Mouse (Mus musculus): ENCODE data around the gene Mup20. TPM values are rescaled to one million over a fixed set of nuclear protein-coding genes. Genes with fewer than 3 reads are reported as not detected.
"Not testable (repeated sequence)": the region's sequence is repeated elsewhere in the genome, so short reads cannot be mapped to it uniquely, and the experiment has no call there.

Gene Mup20
- not detected in 2 replicates for polyA plus RNA-seq (2014; fragmentation: Nextera tagmentation; extraction: Ambion mirVana)

DNA sequence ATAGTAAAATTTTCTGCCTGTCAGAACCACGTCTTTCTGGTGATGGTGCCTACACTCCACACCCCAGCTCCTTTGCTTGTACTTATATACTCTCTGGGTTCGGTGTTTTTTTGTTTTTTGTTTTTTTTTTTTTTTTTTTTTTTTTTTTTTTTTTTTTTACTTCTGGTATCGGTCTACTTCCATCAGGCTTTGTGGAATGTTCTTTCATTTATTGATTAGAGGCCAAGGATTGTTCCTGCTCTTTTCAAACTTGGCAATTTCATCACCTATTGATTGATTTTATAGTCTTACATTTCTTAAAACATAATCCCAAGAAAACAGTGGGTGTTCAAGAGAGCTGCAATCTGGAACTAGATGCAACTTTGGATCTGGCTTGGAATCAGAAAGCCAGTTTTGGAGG lies at the start of gene Mup20:
Gene Mup20 (minus strand): TSS at position 101 of the 400 bp plus-strand sequence.
- H3K9me3 ChIP-seq (ENCODE audit: low read depth, low read length); DNase-seq; H3K4me1 ChIP-seq (ENCODE audit: insufficient read depth); H3K4me2 ChIP-seq; H3K4me3 ChIP-seq (ENCODE audit: low read depth, low read length); H3K9ac ChIP-seq; H3K27ac ChIP-seq (ENCODE audit: low read depth); ATAC-seq (ENCODE audit: insufficient read depth); H3K27me3 ChIP-seq (ENCODE audit: insufficient read depth, low read length); H3K36me3 ChIP-seq (ENCODE audit: insufficient read depth): not testable (repeated sequence)
- WGBS = 69% methylated on average over 1 of the region's 3 CpGs

GRCm38 (mm10) chr4:62103366-62103765 lies 49.4 kb upstream of the Mup20 start:
- H3K36me3 ChIP-seq (ENCODE audit: insufficient read depth); H3K27ac ChIP-seq (ENCODE audit: low read depth); ATAC-seq (ENCODE audit: insufficient read depth); H3K4me1 ChIP-seq (ENCODE audit: insufficient read depth); H3K27me3 ChIP-seq (ENCODE audit: insufficient read depth, low read length); H3K4me2 ChIP-seq; H3K9ac ChIP-seq; H3K4me3 ChIP-seq (ENCODE audit: low read depth, low read length); H3K9me3 ChIP-seq (ENCODE audit: low read depth, low read length): not testable (repeated sequence)
- WGBS = 63% methylated on average over 1 of the region's 2 CpGs
- TF ChIP-seq CTCF (IDR thresholded peaks at IDR 0.05; ENCODE audit: low read depth) = peak; percentile 65
- peak; percentile 69 for DNase-seq

GRCm38 (mm10) chr4:62087953-62088352 lies 34.0 kb upstream of the Mup20 start:
- H3K4me2 ChIP-seq = no peak overlapping the region
- H3K36me3 ChIP-seq (ENCODE audit: insufficient read depth) = no peaks in the 10 kb centered on the region
- H3K9ac ChIP-seq = no peak overlapping the region
- DNase-seq (no peak), ATAC-seq (ENCODE audit: insufficient read depth) (no peak)
- no peak overlapping the region for H3K27ac ChIP-seq (ENCODE audit: low read depth)
- 71% methylated on average over 2 of the region's 2 CpGs for WGBS
- TF ChIP-seq CTCF (IDR thresholded peaks at IDR 0.05; ENCODE audit: low read depth) = no peak
- H3K27me3 ChIP-seq (ENCODE audit: insufficient read depth, low read length) = no peaks in the 10 kb centered on the region
- H3K9me3 ChIP-seq (ENCODE audit: low read depth, low read length) = no peaks in the 10 kb centered on the region
- no peaks in the 10 kb centered on the region for H3K4me1 ChIP-seq (ENCODE audit: insufficient read depth)
- H3K4me3 ChIP-seq (ENCODE audit: low read depth, low read length) = no peak overlapping the region

- WGBS = 67% methylated on average over 2 of the region's 2 CpGs
- TF ChIP-seq CTCF (IDR thresholded peaks at IDR 0.05; ENCODE audit: low read depth) = no peak
- DNase-seq (no peak), ATAC-seq (ENCODE audit: insufficient read depth) (no peak)
- Histone ChIP-seq H3K9ac (no peak within 1 kb of the TSS), H3K4me2 (no peak within 1 kb of the TSS), H3K36me3 (ENCODE audit: insufficient read depth) (no peaks in the 10 kb centered on the region), H3K27me3 (ENCODE audit: insufficient read depth, low read length) (no peaks in the 10 kb centered on the region), H3K4me1 (ENCODE audit: insufficient read depth) (no peaks in the 10 kb centered on the region), H3K27ac (ENCODE audit: low read depth) (no peak within 1 kb of the TSS), H3K9me3 (ENCODE audit: low read depth, low read length) (no peaks in the 10 kb centered on the region), H3K4me3 (ENCODE audit: low read depth, low read length) (no peak within 1 kb of the TSS)
These were observed 33.3 kb upstream of the Mup20 start, which contains the start of gene Mup3 for GRCm38 (mm10) chr4:62087241-62087640. Mup3 (minus strand) TSS chr4:62087342.

- no peak for ATAC-seq (ENCODE audit: insufficient read depth)
- H3K9me3 ChIP-seq (ENCODE audit: low read depth, low read length) = no peaks in the 10 kb centered on the region
- H3K27ac ChIP-seq (ENCODE audit: low read depth) = no peak overlapping the region
- no peaks in the 10 kb centered on the region for H3K4me1 ChIP-seq (ENCODE audit: insufficient read depth)
- DNase-seq = no peak
- no peak for TF ChIP-seq CTCF (IDR thresholded peaks at IDR 0.05; ENCODE audit: low read depth)
- no peaks in the 10 kb centered on the region for H3K27me3 ChIP-seq (ENCODE audit: insufficient read depth, low read length)
- no peak overlapping the region for H3K4me3 ChIP-seq (ENCODE audit: low read depth, low read length)
- H3K9ac ChIP-seq = no peak overlapping the region
- H3K4me2 ChIP-seq = no peak overlapping the region
- no peaks in the 10 kb centered on the region for H3K36me3 ChIP-seq (ENCODE audit: insufficient read depth)
These were observed 28.8 kb upstream of the Mup20 start for GRCm38 (mm10) chr4:62082755-62083154.

DNA sequence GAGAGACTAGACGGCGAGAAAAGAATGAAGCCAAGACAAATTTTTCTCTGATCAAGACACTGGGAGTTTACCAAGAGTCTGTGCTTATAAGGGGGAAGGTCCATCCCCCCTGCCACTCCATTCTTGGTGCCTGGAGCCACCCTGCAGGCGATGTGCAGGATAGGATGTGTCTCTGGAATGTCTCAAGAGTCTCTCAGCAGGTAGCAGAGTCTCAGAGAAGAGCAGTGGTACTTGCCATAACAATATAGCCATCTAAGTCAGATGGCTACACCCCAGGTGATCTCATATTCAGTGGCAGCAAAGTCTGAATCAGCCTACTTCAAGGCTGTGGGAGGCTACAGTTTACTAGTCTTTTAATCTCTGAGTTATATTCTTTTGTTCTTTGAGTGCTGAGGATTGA lies 21.2 kb upstream of the Mup20 start:
- H3K27ac ChIP-seq (ENCODE audit: low read depth) = no peak overlapping the region
- DNase-seq (no peak), ATAC-seq (ENCODE audit: insufficient read depth) (no peak)
- no peaks in the 10 kb centered on the region for H3K36me3 ChIP-seq (ENCODE audit: insufficient read depth)
- H3K4me3 ChIP-seq (ENCODE audit: low read depth, low read length) = no peak overlapping the region
- no peaks in the 10 kb centered on the region for H3K27me3 ChIP-seq (ENCODE audit: insufficient read depth, low read length)
- H3K4me1 ChIP-seq (ENCODE audit: insufficient read depth) = no peaks in the 10 kb centered on the region
- no peak overlapping the region for H3K9ac ChIP-seq
- no peak overlapping the region for H3K4me2 ChIP-seq
- no peak for TF ChIP-seq CTCF (IDR thresholded peaks at IDR 0.05; ENCODE audit: low read depth)
- H3K9me3 ChIP-seq (ENCODE audit: low read depth, low read length) = no peaks in the 10 kb centered on the region
- WGBS = 65% methylated on average over 3 of the region's 3 CpGs

DNA sequence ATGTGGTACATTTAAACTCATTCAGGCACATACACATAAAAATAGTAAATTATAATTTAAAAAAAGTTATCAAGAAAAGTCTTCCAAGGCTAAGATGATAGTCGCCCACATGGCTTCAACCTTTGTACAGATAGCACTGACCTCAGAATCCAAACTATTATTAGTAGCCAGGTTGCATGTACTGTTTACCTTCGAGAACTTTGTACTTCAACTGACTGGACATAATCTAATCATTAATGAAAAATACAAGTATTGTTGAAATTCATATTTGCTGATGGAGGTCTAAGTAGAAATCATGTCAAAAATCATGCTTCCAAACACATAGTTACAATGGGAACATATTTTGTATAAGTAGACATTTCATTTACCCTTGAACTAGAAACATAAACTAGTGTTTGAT lies 822 bp upstream of the Mup20 start:
- not testable (repeated sequence) for DNase-seq; H3K36me3 ChIP-seq (ENCODE audit: insufficient read depth); H3K4me1 ChIP-seq (ENCODE audit: insufficient read depth); ATAC-seq (ENCODE audit: insufficient read depth); H3K27ac ChIP-seq (ENCODE audit: low read depth); H3K9ac ChIP-seq; H3K4me3 ChIP-seq (ENCODE audit: low read depth, low read length); H3K4me2 ChIP-seq; H3K27me3 ChIP-seq (ENCODE audit: insufficient read depth, low read length); H3K9me3 ChIP-seq (ENCODE audit: low read depth, low read length)
- 67% methylated on average over 2 of the region's 2 CpGs for WGBS

- WGBS = 72% methylated on average over 1 of the region's 1 CpGs
- H3K9me3 ChIP-seq (ENCODE audit: low read depth, low read length) = no peaks in the 10 kb centered on the region
- no peak for ATAC-seq (ENCODE audit: insufficient read depth)
These were observed 27.7 kb downstream of the Mup20 start for GRCm38 (mm10) chr4:62026281-62026680.

More at GRCm38 (mm10) chr4:62026281-62026680, 27.7 kb downstream of the Mup20 start:
- no peak for DNase-seq
- no peak overlapping the region for H3K4me3 ChIP-seq (ENCODE audit: low read depth, low read length)
- no peak overlapping the region for H3K4me2 ChIP-seq
- H3K27ac ChIP-seq (ENCODE audit: low read depth) = no peak overlapping the region
- no peaks in the 10 kb centered on the region for H3K36me3 ChIP-seq (ENCODE audit: insufficient read depth)
- no peaks in the 10 kb centered on the region for H3K4me1 ChIP-seq (ENCODE audit: insufficient read depth)
- H3K27me3 ChIP-seq (ENCODE audit: insufficient read depth, low read length) = no peaks in the 10 kb centered on the region
- H3K9ac ChIP-seq = no peak overlapping the region
- no peak for TF ChIP-seq CTCF (IDR thresholded peaks at IDR 0.05; ENCODE audit: low read depth)
